14 mouse cellular contexts compared by ENCODE assay signal in genomic region chr8:109823561-109823960, GRCm38 (mm10).
"Had no signal": no experiment of that assay in that cellular context is flagged by ENCODE, and none has a peak within 500 bp of the region (broad histone marks: within the 10 kb centered on the region; RNA-seq: fewer than 3 reads in every experiment).

No protein-coding gene starts in this region.

- H3K27me3 ChIP-seq: limb, embryonic 15.5 days; liver, embryonic 15.5 days had no signal

- H3K4me3 ChIP-seq: limb, embryonic 15.5 days; liver, embryonic 15.5 days; midbrain, embryonic 10.5 days; myocyte had no signal

- H3K27ac ChIP-seq: hindbrain, embryonic 14.5 days; limb, embryonic 15.5 days; liver, embryonic 15.5 days; midbrain, embryonic 10.5 days had no signal

- ATAC-seq: intestine, embryonic 16.5 days had no signal

- H3K4me1 ChIP-seq: limb, embryonic 15.5 days; midbrain, embryonic 10.5 days had no signal

- DNase-seq: layer of hippocampus, adult 9-11 months; layer of hippocampus, postnatal 36 days; lung, embryonic 14.5 days; lung, postnatal 10 days; lung, postnatal 4 days; midbrain, embryonic 14.5 days; thymus, adult 18-20 months; thymus, postnatal 14 days had no signal

- H3K9me3 ChIP-seq: limb, embryonic 15.5 days; liver, embryonic 15.5 days; midbrain, embryonic 10.5 days had no signal

- H3K9ac ChIP-seq: hindbrain, embryonic 14.5 days; limb, embryonic 15.5 days; liver, embryonic 15.5 days; lung, embryonic 14.5 days had no signal

- H3K4me2 ChIP-seq: hindbrain, embryonic 14.5 days; limb, embryonic 15.5 days; liver, embryonic 15.5 days; lung, embryonic 14.5 days had no signal
